Mouse (Mus musculus) heart, postnatal 4 days (tissue): ENCODE measurements around the gene Sez6l. TPM values are rescaled to one million over a fixed set of nuclear protein-coding genes. Genes with fewer than 3 reads are reported as not detected.
A peak's percentile ranks its signal among the peaks of the same experiment; 100 is the strongest.

ENCODE experiments used
- DNase-seq: peaks from one replicate; pipeline ENCODE4 v3.0.0; 2021
- total RNA-seq, 2 experiments: library from RNA; stranded (reverse); gene quantifications; 2 replicates each; pipeline ENCODE4 v1.2.3; 2021

Gene Sez6l
- total RNA-seq, 2 experiments from 2014 or later: 0.52 TPM

DNA sequence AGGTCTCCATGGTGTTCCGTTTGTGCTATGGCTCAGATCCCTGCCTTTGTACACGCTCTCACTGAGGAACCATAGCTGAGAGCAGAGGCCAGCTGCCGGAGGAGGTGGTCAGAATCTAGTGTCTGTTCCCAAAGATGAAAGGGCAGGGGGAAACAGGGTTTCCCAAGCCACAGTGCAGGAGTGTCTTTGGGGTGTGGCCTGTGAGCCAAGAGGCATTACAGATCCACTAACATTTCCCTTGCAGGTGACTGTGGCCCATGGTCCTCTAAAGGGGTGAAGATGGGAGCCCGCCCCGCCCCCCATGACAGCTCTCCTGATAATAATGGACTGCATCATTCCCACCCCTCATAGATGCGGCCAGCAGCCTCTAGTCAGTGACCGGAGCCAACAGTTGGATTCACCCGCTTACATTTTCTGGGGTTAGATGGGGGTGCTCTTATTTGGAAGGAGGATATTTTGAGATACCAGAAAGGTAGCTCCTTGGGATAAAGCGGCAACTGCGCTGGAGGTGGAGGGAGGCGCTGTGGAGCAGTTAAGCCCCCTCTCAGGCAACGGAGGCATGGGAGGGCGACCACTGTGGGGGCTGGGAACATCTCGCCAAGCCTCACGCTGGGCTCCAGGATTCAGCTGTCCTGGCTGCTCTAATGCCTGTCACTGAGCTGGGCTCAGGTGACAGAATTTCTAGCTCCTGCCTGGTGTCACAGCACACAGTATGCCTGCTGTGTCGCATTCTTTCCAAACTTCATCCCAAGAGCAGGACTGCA, 43.5 kb downstream of the Sez6l start:
- no peak for DNase-seq

GRCm38 (mm10) chr5:112532894-112533293, 44.1 kb downstream of the Sez6l start:
- no peak for DNase-seq

DNA sequence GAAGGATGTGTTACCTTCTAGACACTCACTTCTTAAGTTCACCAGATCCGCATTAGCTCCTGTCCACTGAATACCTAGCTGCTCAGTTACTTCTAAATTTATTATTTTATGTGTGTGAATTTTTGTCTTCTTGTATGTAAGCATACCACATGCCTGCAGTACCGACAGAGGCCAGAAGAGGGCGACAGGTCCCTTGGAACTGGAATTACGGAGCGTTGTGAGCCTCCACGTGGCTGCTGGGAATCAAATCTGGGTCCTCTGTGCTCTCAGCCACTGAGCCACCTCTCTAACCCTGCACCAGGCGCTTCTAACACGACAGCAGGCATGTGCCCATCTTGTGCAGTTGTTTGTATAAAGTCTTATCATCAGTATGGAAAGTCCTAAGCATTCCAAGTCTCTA, 44.8 kb downstream of the Sez6l start:
- DNase-seq: peak; percentile 27

DNA sequence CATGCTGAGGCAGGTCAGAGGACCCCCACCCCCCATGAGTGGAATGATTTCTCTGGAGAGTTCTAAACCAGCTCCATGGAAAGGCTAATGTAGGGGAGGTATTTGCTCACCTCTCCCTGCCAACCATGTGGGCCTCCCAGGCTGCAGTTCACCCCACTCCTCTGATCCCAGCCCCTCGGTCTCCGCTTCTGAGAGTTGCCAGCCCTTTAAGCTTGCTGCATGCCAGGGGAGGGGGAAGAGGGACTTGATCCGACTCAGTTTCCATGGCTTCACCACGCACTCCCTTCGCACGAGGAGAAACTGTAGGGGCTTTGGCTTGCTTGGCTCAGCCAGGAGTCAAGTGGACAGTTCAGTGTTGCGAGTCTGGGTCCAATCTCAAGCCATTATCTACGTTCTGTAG, 45.9 kb downstream of the Sez6l start:
- no peak for DNase-seq

GRCm38 (mm10) chr5:112526936-112527335, 50.0 kb downstream of the Sez6l start:
- DNase-seq: no peak

DNA sequence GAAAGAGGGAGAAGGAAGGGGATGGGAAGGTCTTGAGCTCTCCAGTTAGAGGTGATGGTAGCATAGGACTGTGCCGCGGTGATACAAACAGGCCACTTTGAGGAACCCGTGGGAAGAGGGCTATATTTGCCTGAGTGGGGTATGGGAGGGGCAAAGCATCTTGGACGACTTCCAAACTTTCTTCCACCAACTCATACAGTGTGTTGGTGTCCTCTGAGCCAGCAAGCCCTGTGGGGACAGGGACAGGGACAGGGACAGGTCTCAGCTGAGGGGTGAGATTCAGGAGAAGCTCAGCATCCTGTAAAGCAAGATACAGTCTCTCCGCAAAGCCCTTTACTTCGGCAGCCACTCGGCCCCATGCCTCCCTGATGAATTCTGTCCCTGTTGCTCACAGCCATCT, 50.5 kb downstream of the Sez6l start:
- no peak for DNase-seq

GRCm38 (mm10) chr5:112525980-112526379, 51.0 kb downstream of the Sez6l start:
- DNase-seq: no peak

- no peak for DNase-seq
Measured at GRCm38 (mm10) chr5:112525271-112525670, 51.7 kb downstream of the Sez6l start.

DNA sequence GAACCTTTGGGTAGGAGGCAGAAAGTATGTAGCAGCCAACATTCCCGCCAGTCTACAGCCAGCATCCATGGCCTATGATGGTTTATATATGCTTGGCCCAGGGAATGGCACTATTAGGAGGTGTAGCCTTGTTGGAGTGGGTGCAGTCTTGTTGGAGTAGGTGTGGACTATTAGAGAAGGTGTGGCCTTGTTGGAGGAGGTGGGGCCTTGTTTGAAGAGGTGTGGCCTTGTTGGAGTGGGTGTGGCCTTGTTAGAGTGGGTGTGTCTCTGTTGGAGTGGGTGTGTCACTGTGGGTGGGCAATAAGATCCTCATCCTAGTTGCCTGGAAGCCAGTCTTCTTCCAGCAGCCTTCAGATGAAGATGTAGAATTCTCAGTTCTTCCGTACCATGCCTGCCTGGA, 53.2 kb downstream of the Sez6l start:
- DNase-seq: no peak

DNA sequence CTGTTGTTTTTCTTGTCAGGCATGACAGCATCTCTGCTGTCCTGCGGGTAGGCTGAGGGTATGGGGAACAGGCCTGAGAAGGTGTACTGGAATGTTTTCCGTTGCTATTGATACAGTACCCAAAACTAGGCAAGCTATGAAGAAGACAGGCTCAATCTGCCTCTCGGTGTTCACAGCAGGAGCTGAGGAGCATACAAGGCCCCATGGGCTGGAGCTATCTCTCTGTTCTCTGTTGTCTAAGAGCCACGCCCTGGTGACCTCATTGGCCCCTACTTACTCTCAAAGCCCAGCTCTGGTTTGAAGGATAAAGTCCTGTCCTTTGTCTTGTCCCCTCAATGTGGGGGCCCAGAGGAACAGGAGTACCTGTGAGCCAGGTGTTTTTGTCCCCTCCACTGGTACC, 53.7 kb downstream of the Sez6l start:
- DNase-seq: no peak

GRCm38 (mm10) chr5:112521703-112522527, 55.1 kb downstream of the Sez6l start:
- DNase-seq: peak; percentile 17

GRCm38 (mm10) chr5:112520826-112521702, 55.9 kb downstream of the Sez6l start:
- DNase-seq: no peak

DNA sequence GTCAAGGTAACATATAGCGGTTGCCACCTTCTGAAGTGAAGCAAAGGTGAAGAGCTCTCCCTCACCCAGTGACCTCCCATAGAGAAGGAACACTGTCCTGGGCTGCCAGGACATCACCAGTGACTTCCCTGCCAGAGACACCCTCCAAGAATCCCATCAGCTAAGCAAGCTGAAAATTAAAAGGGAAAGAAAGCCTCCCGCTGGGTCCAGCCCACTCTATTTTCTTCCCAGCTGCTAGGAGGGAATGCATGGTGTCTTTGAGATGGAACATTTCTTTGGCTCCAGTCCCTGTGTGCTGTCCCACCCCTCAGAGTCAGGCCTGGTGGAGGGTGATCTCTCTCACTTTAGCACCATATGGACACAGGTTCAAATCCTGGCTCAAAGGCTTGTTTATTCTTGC, 58.2 kb downstream of the Sez6l start:
- DNase-seq: no peak

GRCm38 (mm10) chr5:112517454-112517853, 59.5 kb downstream of the Sez6l start:
- no peak for DNase-seq

GRCm38 (mm10) chr5:112516527-112516926, 60.5 kb downstream of the Sez6l start:
- no peak for DNase-seq

DNA sequence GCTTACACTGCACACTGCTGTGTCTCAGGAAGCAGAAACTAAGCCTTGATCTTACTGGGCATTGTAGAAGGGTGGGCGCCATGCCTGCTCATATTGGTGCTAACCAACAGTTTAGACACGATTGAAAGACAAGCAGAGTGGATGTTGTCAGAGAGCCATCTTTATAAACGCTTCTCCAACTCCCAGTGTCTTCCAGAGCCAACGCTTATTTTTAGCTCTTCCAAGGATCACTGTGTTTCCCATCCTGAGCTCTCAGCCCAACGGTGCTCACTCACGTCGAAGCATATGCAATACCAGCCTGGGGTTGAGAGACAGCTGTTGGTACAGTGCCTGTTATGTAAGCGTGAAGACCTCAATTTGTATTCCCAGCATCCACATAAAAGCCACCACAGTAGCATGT, 66.6 kb downstream of the Sez6l start:
- DNase-seq: no peak

DNA sequence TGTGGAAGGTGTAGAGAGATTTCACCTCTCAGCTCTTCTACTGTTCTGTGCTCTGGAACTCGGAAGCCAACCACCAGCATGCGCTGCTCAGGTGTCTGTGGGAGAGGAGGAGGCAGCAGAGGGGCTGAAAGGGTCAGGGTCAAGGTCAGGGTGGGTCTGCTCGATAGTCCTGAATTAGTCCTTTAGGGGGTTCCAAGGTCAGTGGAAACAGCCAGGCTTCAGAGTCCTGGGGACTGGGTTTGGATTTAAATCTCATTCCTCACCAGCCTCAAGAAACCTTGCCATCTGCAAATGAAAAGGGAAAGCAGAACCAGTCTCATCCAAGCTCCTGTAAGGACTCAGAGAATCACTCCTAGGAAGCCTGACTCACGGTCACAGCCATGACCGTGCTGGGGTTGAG, 67.1 kb downstream of the Sez6l start:
- no peak for DNase-seq

GRCm38 (mm10) chr5:112505595-112505994, 71.4 kb downstream of the Sez6l start:
- DNase-seq: no peak

DNA sequence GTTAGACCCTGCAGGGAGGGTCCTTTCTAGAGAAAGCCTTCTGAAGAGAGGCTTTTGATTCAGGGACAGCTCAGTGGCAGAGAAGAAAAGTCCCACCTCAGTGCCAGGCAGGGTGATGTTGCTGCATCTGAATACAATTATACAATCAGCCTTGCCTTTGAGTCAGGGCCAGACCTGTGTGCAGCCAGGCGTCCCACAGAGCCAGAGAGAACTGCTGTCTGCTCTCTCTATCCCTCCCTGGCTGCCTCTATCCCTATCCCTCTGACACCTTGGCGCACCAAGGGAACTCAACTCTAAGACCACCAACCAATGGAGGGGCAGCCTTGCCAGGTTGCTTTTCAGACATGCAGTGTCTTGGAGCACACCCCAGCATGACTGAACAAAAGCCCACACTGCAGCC, 75.6 kb downstream of the Sez6l start:
- DNase-seq: no peak

- no peak for DNase-seq
Measured at GRCm38 (mm10) chr5:112499918-112500682, 76.9 kb downstream of the Sez6l start.

DNA sequence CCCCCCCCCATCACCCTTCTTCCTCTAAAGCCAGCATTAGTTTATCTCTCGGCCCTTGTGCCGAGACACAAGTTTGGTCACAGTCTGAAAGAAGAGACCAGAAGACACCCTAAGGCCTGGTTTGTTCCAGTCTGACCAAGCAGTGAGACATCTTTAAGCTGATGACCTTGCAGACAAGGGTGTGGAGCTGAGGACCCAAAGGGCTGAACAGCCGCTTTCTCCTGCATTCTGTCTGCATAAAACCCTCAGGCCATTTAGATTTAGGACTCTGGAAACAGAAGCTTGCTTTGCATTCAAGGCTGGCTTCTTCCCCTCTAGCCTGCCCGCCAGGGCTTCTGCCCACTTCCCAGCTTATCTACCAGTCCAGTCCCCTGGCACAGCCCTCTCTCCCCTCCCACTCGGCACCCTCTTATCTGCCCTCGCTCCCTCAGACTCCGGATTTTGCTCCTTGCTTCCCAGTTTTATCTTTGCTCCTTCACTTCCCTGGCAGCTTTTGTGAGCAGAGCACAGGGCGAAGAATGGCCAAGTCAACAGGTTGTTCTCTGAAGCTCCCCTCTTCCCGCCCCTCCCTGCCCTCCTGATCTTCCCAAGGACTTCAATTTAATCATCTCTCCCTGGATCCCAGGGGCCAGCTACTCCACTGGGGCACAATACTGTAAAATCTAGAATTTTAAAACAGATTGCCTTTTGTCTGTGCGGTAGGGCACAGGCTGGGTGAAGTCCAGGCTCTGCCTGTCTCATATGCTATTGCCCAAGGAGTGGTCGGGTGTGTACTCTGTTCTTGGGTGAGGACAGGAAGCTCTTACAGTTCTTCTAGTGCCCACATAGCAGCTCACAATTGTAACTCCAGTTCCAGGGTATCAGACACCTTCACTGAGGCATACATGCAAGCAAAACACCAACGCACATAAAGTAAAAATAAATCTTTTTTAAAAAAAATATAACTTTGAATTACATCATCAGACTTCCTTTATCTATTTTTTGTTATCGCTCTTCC, 77.8 kb downstream of the Sez6l start:
- DNase-seq: no peak
